Mouse (Mus musculus): ENCODE results near the gene Prrt1. TPM values are rescaled to one million over a fixed set of nuclear protein-coding genes. Genes with fewer than 3 reads are reported as not detected.

Prrt1 gene
- polyA plus RNA-seq, 1 experiment from 2014 or later = 0.44 TPM

DNA sequence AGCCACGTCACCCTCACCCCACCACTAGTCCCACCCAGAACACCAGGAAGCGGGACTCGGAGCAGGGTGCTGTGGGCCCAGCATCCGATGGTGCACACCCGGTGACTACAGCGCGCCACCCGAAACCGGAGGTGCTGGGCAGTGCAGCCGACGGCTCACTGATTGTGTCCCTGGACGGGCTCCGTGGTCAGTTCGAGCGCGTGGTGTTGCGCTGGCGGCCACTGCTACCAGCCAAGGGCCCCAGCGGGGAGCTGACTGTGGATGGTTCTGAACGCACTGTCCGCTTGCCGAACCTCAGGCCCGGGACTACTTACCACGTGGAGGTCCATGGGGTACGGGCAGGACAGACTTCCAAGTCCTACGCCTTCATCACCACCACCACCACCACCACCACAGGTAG lies 50.9 kb downstream of the Prrt1 start:
- Histone ChIP-seq H3K27ac (replicated peaks) (no peak overlapping the region), H3K4me1 (replicated peaks; ENCODE audit: control insufficient read depth, insufficient read depth) (peaks cover 13% of the 10 kb centered on the region), H3K9ac (ENCODE audit: low read length) (no peak overlapping the region), H3K4me3 (ENCODE audit: low read depth, low read length) (no peak overlapping the region), H3K9me3 (ENCODE audit: control insufficient read depth, low read length) (no peaks in the 10 kb centered on the region), H3K4me2 (replicated peaks; ENCODE audit: low read depth) (no peak overlapping the region), H3K36me3 (ENCODE audit: control insufficient read depth, insufficient read depth, low read length) (no peaks in the 10 kb centered on the region), H3K27me3 (ENCODE audit: control insufficient read depth, insufficient read depth, low read length) (no peaks in the 10 kb centered on the region)
- DNase-seq (ENCODE audit: low spot score) (no peak), ATAC-seq (ENCODE audit: low FRiP score, low TSS enrichment) (no peak)
- TF ChIP-seq CTCF (IDR thresholded peaks at IDR 0.05; ENCODE audit: low read depth) (no peak), EP300 (optimal IDR thresholded peaks at IDR 0.05) (no peak)
- 76% methylated on average over 26 of the region's 26 CpGs for WGBS

GRCm38 (mm10) chr17:34680621-34681020 lies 51.3 kb downstream of the Prrt1 start:
- DNase-seq (ENCODE audit: low spot score) (no peak), ATAC-seq (ENCODE audit: low FRiP score, low TSS enrichment) (no peak)
- Histone ChIP-seq H3K27me3 (ENCODE audit: control insufficient read depth, insufficient read depth, low read length) (no peaks in the 10 kb centered on the region), H3K4me3 (ENCODE audit: low read depth, low read length) (no peak overlapping the region), H3K27ac (replicated peaks) (no peak overlapping the region), H3K36me3 (ENCODE audit: control insufficient read depth, insufficient read depth, low read length) (no peaks in the 10 kb centered on the region), H3K9ac (ENCODE audit: low read length) (no peak overlapping the region), H3K4me1 (replicated peaks; ENCODE audit: control insufficient read depth, insufficient read depth) (peaks cover 16% of the 10 kb centered on the region), H3K9me3 (ENCODE audit: control insufficient read depth, low read length) (no peaks in the 10 kb centered on the region), H3K4me2 (replicated peaks; ENCODE audit: low read depth) (no peak overlapping the region)
- WGBS = 83% methylated on average over 4 of the region's 4 CpGs
- no peak for TF ChIP-seq EP300 (optimal IDR thresholded peaks at IDR 0.05)
- TF ChIP-seq CTCF (IDR thresholded peaks at IDR 0.05; ENCODE audit: low read depth) = no peak

DNA sequence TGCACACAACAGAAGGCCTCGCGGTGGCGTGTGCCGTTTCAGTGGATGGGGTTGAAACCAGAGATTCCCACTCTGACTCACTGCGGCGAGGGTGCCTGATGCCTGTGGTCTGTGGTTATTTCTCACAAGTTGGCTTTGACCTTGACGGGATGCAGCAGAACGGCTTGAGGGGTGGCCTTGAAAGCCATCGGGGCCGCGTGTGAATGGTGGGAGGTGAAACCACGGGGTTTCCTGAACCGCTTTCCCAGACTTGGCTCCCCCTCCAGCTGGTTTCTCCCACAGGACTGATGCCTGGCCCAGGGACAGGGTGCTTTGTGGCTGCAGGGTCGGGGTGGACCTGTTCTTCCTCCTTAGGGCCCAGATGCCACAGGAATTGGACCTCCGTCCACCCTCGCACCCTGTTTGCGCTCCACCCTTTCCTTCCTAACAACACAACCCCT lies 51.8 kb downstream of the Prrt1 start:
- DNase-seq (ENCODE audit: low spot score) = no peak
- H3K36me3 ChIP-seq (ENCODE audit: control insufficient read depth, insufficient read depth, low read length) = no peaks in the 10 kb centered on the region
- no peak overlapping the region for H3K4me2 ChIP-seq (replicated peaks; ENCODE audit: low read depth)
- no peaks in the 10 kb centered on the region for H3K27me3 ChIP-seq (ENCODE audit: control insufficient read depth, insufficient read depth, low read length)
- peaks cover 18% of the 10 kb centered on the region for H3K4me1 ChIP-seq (replicated peaks; ENCODE audit: control insufficient read depth, insufficient read depth)
- ATAC-seq (ENCODE audit: low FRiP score, low TSS enrichment) = no peak
- H3K9me3 ChIP-seq (ENCODE audit: control insufficient read depth, low read length) = no peaks in the 10 kb centered on the region
- TF ChIP-seq CTCF (IDR thresholded peaks at IDR 0.05; ENCODE audit: low read depth) (0 out of 2 replicates have a peak, but pooled peaks have one; percentile 1), EP300 (optimal IDR thresholded peaks at IDR 0.05) (no peak)
- no peak overlapping the region for H3K9ac ChIP-seq (ENCODE audit: low read length)
- WGBS = 60% methylated on average over 17 of the region's 17 CpGs
- H3K4me3 ChIP-seq (ENCODE audit: low read depth, low read length) = no peak overlapping the region
- peak overlapping the region; percentile 67 for H3K27ac ChIP-seq (replicated peaks)

- H3K4me2 ChIP-seq (replicated peaks; ENCODE audit: low read depth) = no peak overlapping the region
These were observed 52.7 kb downstream of the Prrt1 start for GRCm38 (mm10) chr17:34681881-34682536.

More at GRCm38 (mm10) chr17:34681881-34682536, 52.7 kb downstream of the Prrt1 start:
- Histone ChIP-seq H3K36me3 (ENCODE audit: control insufficient read depth, insufficient read depth, low read length) (no peaks in the 10 kb centered on the region), H3K4me3 (ENCODE audit: low read depth, low read length) (no peak overlapping the region), H3K27ac (replicated peaks) (0 out of 2 replicates have a peak overlapping the region, but pooled peaks have one; percentile 0), H3K4me1 (replicated peaks; ENCODE audit: control insufficient read depth, insufficient read depth) (peaks cover 18% of the 10 kb centered on the region), H3K27me3 (ENCODE audit: control insufficient read depth, insufficient read depth, low read length) (no peaks in the 10 kb centered on the region), H3K9ac (ENCODE audit: low read length) (no peak overlapping the region), H3K9me3 (ENCODE audit: control insufficient read depth, low read length) (no peaks in the 10 kb centered on the region)
- ATAC-seq (ENCODE audit: low FRiP score, low TSS enrichment) = no peak
- 75% methylated on average over 11 of the region's 11 CpGs for WGBS
- no peak for DNase-seq (ENCODE audit: low spot score)
- TF ChIP-seq EP300 (optimal IDR thresholded peaks at IDR 0.05) = no peak
- peak; percentile 44 for TF ChIP-seq CTCF (IDR thresholded peaks at IDR 0.05; ENCODE audit: low read depth)

Other genes starting within 250 kb of the Prrt1 start
- gene BC051142, start 230.7 kb upstream of the Prrt1 start, polyA plus RNA-seq (2015; fragmentation: Nextera tagmentation; extraction: Ambion mirVana) = 0.59 and 0.86 TPM in 2 replicates
- gene Btnl4, start 152.2 kb upstream of the Prrt1 start, polyA plus RNA-seq (2015; fragmentation: Nextera tagmentation; extraction: Ambion mirVana) = 4.7 and 5.0 TPM in 2 replicates
- gene Btnl6, start 112.2 kb upstream of the Prrt1 start, polyA plus RNA-seq (2015; fragmentation: Nextera tagmentation; extraction: Ambion mirVana) = 1.1 TPM in 2 replicates
- gene Notch4, start 65.3 kb upstream of the Prrt1 start, polyA plus RNA-seq (2015; fragmentation: Nextera tagmentation; extraction: Ambion mirVana) = 2.4 and 3.1 TPM in 2 replicates
- 7.8 and 8.2 TPM in 2 replicates for gene Gpsm3, start 39.7 kb upstream of the Prrt1 start, polyA plus RNA-seq (2015; fragmentation: Nextera tagmentation; extraction: Ambion mirVana)
- 4.3 and 4.6 TPM in 2 replicates for gene Pbx2, start 38.3 kb upstream of the Prrt1 start, polyA plus RNA-seq (2015; fragmentation: Nextera tagmentation; extraction: Ambion mirVana)
- gene Ager, start 31.7 kb upstream of the Prrt1 start, polyA plus RNA-seq (2015; fragmentation: Nextera tagmentation; extraction: Ambion mirVana) = 1.5 and 1.8 TPM in 2 replicates
- gene Rnf5, start 25.8 kb upstream of the Prrt1 start, polyA plus RNA-seq (2015; fragmentation: Nextera tagmentation; extraction: Ambion mirVana) = 82.9 and 83.6 TPM in 2 replicates
- gene Agpat1, start 25.3 kb upstream of the Prrt1 start, polyA plus RNA-seq (2015; fragmentation: Nextera tagmentation; extraction: Ambion mirVana) = 27.6 and 31.3 TPM in 2 replicates
- gene Egfl8, start 13.6 kb upstream of the Prrt1 start, polyA plus RNA-seq (2015; fragmentation: Nextera tagmentation; extraction: Ambion mirVana) = 4.4 and 4.9 TPM in 2 replicates
- gene Ppt2, start 1.0 kb upstream of the Prrt1 start, polyA plus RNA-seq (2015; fragmentation: Nextera tagmentation; extraction: Ambion mirVana) = 16.5 and 18.7 TPM in 2 replicates
- gene Fkbpl, start 15.2 kb downstream of the Prrt1 start, polyA plus RNA-seq (2015; fragmentation: Nextera tagmentation; extraction: Ambion mirVana) = 12.4 and 12.8 TPM in 2 replicates
- gene Atf6b, start 17.6 kb downstream of the Prrt1 start, polyA plus RNA-seq (2015; fragmentation: Nextera tagmentation; extraction: Ambion mirVana) = 35.4 and 39.3 TPM in 2 replicates
- gene Tnxb, start 41.0 kb downstream of the Prrt1 start, polyA plus RNA-seq (2015; fragmentation: Nextera tagmentation; extraction: Ambion mirVana) = 1.9 and 2.4 TPM in 2 replicates
- 0.73 and 1.3 TPM in 2 replicates for gene C4b, start 114.3 kb downstream of the Prrt1 start, polyA plus RNA-seq (2015; fragmentation: Nextera tagmentation; extraction: Ambion mirVana)
- gene Cyp21a1, start 175.0 kb downstream of the Prrt1 start, polyA plus RNA-seq (2015; fragmentation: Nextera tagmentation; extraction: Ambion mirVana) = 0.06 TPM in 1 of 2 replicates, not detected in the other
- 20.8 and 23.1 TPM in 2 replicates for gene Stk19, start 207.4 kb downstream of the Prrt1 start, polyA plus RNA-seq (2015; fragmentation: Nextera tagmentation; extraction: Ambion mirVana)
- gene Dxo, start 207.5 kb downstream of the Prrt1 start, polyA plus RNA-seq (2015; fragmentation: Nextera tagmentation; extraction: Ambion mirVana) = 29.6 and 32.2 TPM in 2 replicates
- gene Skiv2l, start 220.7 kb downstream of the Prrt1 start, polyA plus RNA-seq (2015; fragmentation: Nextera tagmentation; extraction: Ambion mirVana) = 22.5 and 23.6 TPM in 2 replicates
- gene Nelfe, start 220.9 kb downstream of the Prrt1 start, polyA plus RNA-seq (2015; fragmentation: Nextera tagmentation; extraction: Ambion mirVana) = 50.0 and 53.8 TPM in 2 replicates
- gene Cfb, start 233.0 kb downstream of the Prrt1 start, polyA plus RNA-seq (2015; fragmentation: Nextera tagmentation; extraction: Ambion mirVana) = 20.7 and 23.9 TPM in 2 replicates
- 0.59 and 0.62 TPM in 2 replicates for gene Zbtb12, start 249.9 kb downstream of the Prrt1 start, polyA plus RNA-seq (2015; fragmentation: Nextera tagmentation; extraction: Ambion mirVana)

All from stomach, postnatal 0 days (tissue).